Mouse (Mus musculus) limb, embryonic 11.5 days (tissue): ENCODE measurements around the gene 4930435E12Rik. TPM values are rescaled to one million over a fixed set of nuclear protein-coding genes. Genes with fewer than 3 reads are reported as not detected.

Source experiments
- ATAC-seq: fragments of 200-750 bp; cut with Nextera tagmentation; 2 replicates; pipeline ENCODE4 v1.8.0; 2017; ENCODE audit warnings: low read depth; ENCODE audit not compliant: insufficient number of reproducible peaks, low FRiP score, low TSS enrichment
- DNase-seq: peaks from one replicate; pipeline ENCODE4 v3.0.0-alpha.2; 2015; ENCODE audit warnings: low spot score
- H3K27ac ChIP-seq: fragments of 300-500 bp; sonication (generic); replicated peaks from 2 replicates; pipeline ENCODE4 v1.5.1; 2014; ENCODE audit warnings: low read depth, mild to moderate bottlenecking, low read length
- H3K27me3 ChIP-seq: fragments of 300-500 bp; sonication (generic); 2 replicates; pipeline ENCODE4 v1.6.1; 2014; ENCODE audit warnings: mild to moderate bottlenecking, low read length, mixed read lengths; ENCODE audit not compliant: control insufficient read depth, insufficient read depth
- H3K36me3 ChIP-seq: fragments of 300-500 bp; sonication (generic); 2 replicates; pipeline ENCODE4 v1.6.1; 2014; ENCODE audit warnings: mild to moderate bottlenecking, low read length, moderate library complexity, mixed read lengths; ENCODE audit not compliant: control insufficient read depth, insufficient read depth
- H3K4me1 ChIP-seq: fragments of 300-500 bp; sonication (generic); 2 replicates; pipeline ENCODE4 v1.6.1; 2014; ENCODE audit warnings: low read length, mixed read lengths; ENCODE audit not compliant: control insufficient read depth, insufficient read depth
- H3K4me2 ChIP-seq: fragments of 300-500 bp; sonication (generic); 2 replicates; pipeline ENCODE4 v1.6.1; 2014; ENCODE audit warnings: low read depth, mild to moderate bottlenecking, moderate library complexity; ENCODE audit not compliant: severe bottlenecking
- H3K4me3 ChIP-seq: fragments of 300-500 bp; sonication (generic); 2 replicates; pipeline ENCODE4 v1.5.1; 2014; ENCODE audit warnings: low read depth, low read length
- H3K9ac ChIP-seq: fragments of 300-500 bp; sonication (generic); 2 replicates; pipeline ENCODE4 v1.6.1; 2014; ENCODE audit warnings: mild to moderate bottlenecking, low read length
- H3K9me3 ChIP-seq: fragments of 300-500 bp; sonication (generic); 2 replicates; pipeline ENCODE4 v1.6.1; 2016; ENCODE audit warnings: low read length; ENCODE audit not compliant: control insufficient read depth
- WGBS: fragments of 180-500 bp; shearing (Covaris S2); extraction: QIAGEN DNeasy Blood & Tissue Kit; methylation state at CpG from one replicate; pipeline ENCODE4 v1.1.7; 2014; 5-methylcytosine and 5-hydroxymethylcytosine counted together
- polyA plus RNA-seq: library from polyadenylated mRNA; unstranded; fragments of >200 nt; fragmentation: Nextera tagmentation; extraction: Ambion mirVana; gene quantifications from 2 replicates; pipeline ENCODE4 v1.2.1, GENCODE M21; 2014

The 4930435E12Rik gene
- polyA plus RNA-seq, 1 experiment from 2014 or later, result not detected

DNA sequence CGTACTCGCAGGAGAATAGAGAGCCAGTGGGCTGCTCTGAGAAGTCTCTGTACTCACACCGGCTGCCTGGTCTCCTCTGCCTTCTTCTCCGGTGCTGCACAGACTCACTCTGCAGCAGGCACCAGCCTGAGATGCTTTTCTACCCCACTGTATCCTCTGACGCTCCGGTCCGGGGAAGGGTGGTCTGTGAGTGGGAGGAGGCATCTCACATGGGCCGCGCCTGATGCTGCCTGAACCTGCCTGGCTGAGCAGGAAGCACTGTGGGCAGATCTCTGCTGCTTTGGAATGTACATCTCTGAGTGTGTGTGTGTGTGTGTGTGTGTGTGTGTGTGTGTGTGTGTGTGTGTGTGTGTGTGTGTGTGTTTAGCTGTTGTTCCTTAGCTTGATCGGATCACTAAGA, 28.5 kb downstream of the 4930435E12Rik start, which contains the start of gene Upk1b:
Gene Upk1b (minus strand): TSS at position 238 of the 400 bp plus-strand sequence.
- no peak for ATAC-seq
- peak; percentile 38 for DNase-seq
- no peaks in the 10 kb centered on the region for H3K9me3 ChIP-seq
- 0 out of 2 replicates have a peak, but pooled peaks cover 2% of the 10 kb centered on the region for H3K4me1 ChIP-seq
- H3K4me2 ChIP-seq, result no peak within 1 kb of the TSS
- 45% methylated on average over 10 of the region's 10 CpGs for WGBS
- H3K36me3 ChIP-seq, result no peaks in the 10 kb centered on the region
- H3K27ac ChIP-seq, result no peak within 1 kb of the TSS
- no peak within 1 kb of the TSS for H3K9ac ChIP-seq
- H3K27me3 ChIP-seq, result no peaks in the 10 kb centered on the region
- no peak within 1 kb of the TSS for H3K4me3 ChIP-seq

DNA sequence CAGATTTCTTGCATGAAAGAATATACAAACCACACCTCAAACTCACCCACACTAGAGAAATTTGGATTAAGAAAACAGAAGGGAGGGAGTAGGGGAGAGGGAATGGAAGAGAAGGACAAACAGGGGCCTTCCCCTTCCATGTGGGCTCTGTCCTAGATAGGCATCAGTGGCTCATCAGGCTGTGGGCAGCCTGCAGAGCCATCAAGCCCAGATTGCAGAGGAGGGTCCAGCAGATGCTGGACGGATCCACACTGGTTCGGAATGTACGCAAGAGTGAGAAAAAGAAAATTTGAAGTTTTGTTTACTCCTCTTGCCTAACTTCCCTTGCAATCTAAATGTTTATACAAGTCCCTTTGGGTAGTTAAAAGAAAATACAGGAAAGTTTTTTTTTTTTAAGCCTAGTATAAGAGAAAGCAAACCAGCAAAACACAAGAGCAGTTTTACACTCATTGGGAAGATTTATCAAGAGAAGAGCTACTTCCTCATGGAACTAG, 29.5 kb downstream of the 4930435E12Rik start:
- no peak overlapping the region for H3K4me2 ChIP-seq
- ATAC-seq, result no peak
- no peak for DNase-seq
- WGBS, result 76% methylated on average over 3 of the region's 3 CpGs
- H3K9ac ChIP-seq, result no peak overlapping the region
- H3K36me3 ChIP-seq, result no peaks in the 10 kb centered on the region
- no peaks in the 10 kb centered on the region for H3K9me3 ChIP-seq
- H3K27me3 ChIP-seq, result no peaks in the 10 kb centered on the region
- no peak overlapping the region for H3K27ac ChIP-seq
- H3K4me1 ChIP-seq, result 0 out of 2 replicates have a peak, but pooled peaks cover 2% of the 10 kb centered on the region
- no peak overlapping the region for H3K4me3 ChIP-seq

DNA sequence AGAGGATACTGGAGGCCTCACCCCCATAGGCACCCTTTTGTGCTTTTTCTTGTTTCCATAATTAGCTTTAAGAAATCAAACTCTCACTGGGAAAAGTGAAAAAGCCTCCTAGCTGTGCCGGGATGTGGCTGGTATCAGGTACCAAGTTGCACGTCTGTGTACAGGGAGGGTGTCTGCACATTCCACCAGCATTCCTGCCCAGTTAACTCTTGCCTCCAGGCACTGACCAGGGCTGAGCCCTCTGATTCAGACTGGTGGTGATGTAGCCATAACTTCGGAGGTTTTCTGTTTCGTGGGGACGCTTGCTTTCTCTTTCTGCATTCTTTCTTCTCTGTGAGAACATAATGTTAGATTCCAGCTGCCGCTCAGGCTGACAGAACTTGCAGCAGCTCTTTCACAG, 35.4 kb downstream of the 4930435E12Rik start:
- DNase-seq, result no peak

DNA sequence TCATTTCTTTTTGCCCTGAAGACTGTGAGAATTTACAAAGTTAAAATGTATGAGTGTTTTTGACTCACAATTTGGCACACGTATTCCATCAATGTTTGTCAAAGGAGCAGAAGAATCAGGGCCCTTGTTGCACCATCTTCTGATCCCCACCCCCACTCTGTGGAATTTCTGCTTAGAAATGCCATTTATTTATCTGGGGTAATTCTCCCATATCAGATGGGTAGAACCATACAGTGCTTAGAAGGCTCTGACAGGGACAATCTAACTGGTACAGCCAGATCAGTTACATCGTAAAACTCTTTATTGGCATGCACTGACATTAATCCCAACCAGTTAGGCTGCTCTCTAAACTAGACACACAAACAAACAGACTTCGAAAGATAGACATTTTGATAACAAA, 38.6 kb downstream of the 4930435E12Rik start:
- H3K9me3 ChIP-seq, result no peaks in the 10 kb centered on the region
- no peak overlapping the region for H3K4me2 ChIP-seq
- ATAC-seq (no peak), DNase-seq (no peak)
- H3K4me3 ChIP-seq, result no peak overlapping the region
- H3K27me3 ChIP-seq, result no peaks in the 10 kb centered on the region
- WGBS, result 91% methylated on average over 3 of the region's 3 CpGs
- no peaks in the 10 kb centered on the region for H3K36me3 ChIP-seq
- no peak overlapping the region for H3K27ac ChIP-seq
- no peaks in the 10 kb centered on the region for H3K4me1 ChIP-seq
- H3K9ac ChIP-seq, result no peak overlapping the region

More for the DNA sequence above, 35.4 kb downstream of the 4930435E12Rik start:
- ATAC-seq, result no peak
- no peak overlapping the region for H3K9ac ChIP-seq
- no peak overlapping the region for H3K4me2 ChIP-seq
- H3K36me3 ChIP-seq, result no peaks in the 10 kb centered on the region
- no peak overlapping the region for H3K27ac ChIP-seq
- H3K9me3 ChIP-seq, result no peaks in the 10 kb centered on the region
- no peak overlapping the region for H3K4me3 ChIP-seq
- H3K27me3 ChIP-seq, result no peaks in the 10 kb centered on the region
- 68% methylated on average over 6 of the region's 6 CpGs for WGBS
- no peaks in the 10 kb centered on the region for H3K4me1 ChIP-seq

DNA sequence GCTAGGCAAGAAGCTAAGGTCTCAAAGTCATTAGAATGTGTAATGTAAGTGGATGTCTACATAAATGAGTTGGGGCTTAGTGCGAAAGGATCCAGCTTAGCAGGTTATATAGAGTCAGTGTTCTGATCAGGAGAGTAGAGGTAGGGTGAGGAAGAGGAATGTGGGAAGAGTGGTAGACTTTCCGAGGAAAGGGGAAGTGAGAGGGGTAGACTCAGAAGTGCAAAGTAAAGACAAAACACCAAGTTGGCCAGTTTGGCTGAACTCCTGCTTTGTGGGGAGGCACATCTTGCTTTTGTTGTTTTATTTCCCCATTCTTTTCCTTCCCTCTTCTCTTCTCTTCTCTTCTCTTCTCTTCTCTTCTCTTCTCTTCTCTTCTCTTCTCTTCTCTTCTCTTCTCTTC, 39.5 kb downstream of the 4930435E12Rik start:
- Histone ChIP-seq H3K4me2 (no peak overlapping the region), H3K9me3 (no peaks in the 10 kb centered on the region), H3K27me3 (no peaks in the 10 kb centered on the region), H3K4me1 (no peaks in the 10 kb centered on the region), H3K27ac (no peak overlapping the region), H3K36me3 (no peaks in the 10 kb centered on the region), H3K9ac (no peak overlapping the region), H3K4me3 (no peak overlapping the region)
- no peak for DNase-seq
- 88% methylated on average over 2 of the region's 2 CpGs for WGBS
- ATAC-seq, result no peak

DNA sequence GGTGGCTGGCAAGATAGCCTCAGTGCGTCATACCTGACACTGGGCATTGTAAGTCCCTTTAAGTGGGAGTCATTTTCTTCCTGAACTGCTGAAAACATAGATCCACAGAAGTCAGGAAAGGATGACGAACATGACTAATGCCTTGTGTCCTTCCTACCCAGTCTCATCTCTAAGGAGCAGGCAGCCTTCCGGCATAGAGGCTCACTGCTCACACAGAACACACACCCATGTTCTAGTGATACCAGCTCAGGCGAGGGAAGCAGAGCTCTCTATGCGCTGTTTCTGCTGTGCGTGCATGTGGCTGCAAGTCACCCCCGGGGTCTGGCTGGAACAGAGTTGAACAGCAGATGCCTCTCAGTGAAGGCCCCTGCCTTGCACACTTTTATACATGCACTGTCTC, 43.2 kb downstream of the 4930435E12Rik start:
- WGBS, result 95% methylated on average over 7 of the region's 7 CpGs
- no peak overlapping the region for H3K9ac ChIP-seq
- no peaks in the 10 kb centered on the region for H3K36me3 ChIP-seq
- no peak overlapping the region for H3K4me3 ChIP-seq
- DNase-seq, result no peak
- H3K27ac ChIP-seq, result no peak overlapping the region
- ATAC-seq, result no peak
- no peak overlapping the region for H3K4me2 ChIP-seq
- H3K27me3 ChIP-seq, result no peaks in the 10 kb centered on the region
- H3K9me3 ChIP-seq, result no peaks in the 10 kb centered on the region
- H3K4me1 ChIP-seq, result no peaks in the 10 kb centered on the region

DNA sequence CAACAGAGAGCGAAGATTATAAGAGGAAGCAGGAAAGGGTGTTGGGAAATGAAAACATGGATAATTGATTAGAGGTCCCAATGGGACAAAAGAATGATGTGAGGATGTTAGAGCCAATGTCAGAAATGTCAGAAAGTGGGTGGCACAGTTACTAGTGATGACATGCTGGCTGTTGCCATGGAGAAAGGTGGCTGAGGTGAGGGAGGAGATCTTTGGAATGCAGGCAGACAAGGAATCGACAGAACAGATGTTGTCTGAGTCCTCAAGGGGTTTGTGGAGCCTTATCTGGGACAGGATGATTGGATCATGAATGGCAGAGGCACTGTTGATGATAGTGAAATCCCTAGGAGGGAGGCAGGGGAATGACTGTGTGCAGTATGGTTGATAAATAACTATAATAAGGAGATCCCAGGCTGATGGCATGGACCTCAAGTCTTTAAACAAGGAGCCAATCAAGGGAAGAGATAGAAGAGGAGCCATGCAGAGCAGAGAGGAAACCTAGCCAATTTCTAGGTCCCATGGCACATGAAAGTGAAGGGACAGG, 46.0 kb downstream of the 4930435E12Rik start:
- no peak overlapping the region for H3K4me2 ChIP-seq
- H3K27ac ChIP-seq, result no peak overlapping the region
- WGBS, result 61% methylated on average over 2 of the region's 2 CpGs
- no peak overlapping the region for H3K9ac ChIP-seq
- ATAC-seq (no peak), DNase-seq (no peak)
- no peaks in the 10 kb centered on the region for H3K9me3 ChIP-seq
- H3K36me3 ChIP-seq, result no peaks in the 10 kb centered on the region
- H3K4me1 ChIP-seq, result no peaks in the 10 kb centered on the region
- H3K27me3 ChIP-seq, result no peaks in the 10 kb centered on the region
- H3K4me3 ChIP-seq, result no peak overlapping the region

DNA sequence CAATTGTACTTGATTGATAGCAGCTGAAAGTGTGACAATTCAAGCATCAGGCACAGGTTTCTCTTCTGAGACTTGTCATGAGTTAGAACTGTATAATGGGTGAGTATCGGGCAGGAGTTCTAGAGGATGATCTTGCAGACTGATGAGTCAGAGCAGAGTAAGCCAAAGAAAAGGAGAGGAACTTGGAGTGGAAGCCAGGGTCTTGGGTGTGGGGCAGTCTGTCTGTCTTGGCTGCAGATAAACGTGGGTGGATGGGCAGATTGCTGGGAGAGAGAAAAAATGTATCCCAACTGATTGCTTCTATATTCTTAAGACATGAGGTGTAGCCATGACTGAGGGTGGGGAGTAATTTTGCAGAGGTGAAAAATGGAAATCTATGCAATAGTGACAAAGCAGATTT, 46.6 kb downstream of the 4930435E12Rik start:
- H3K4me1 ChIP-seq, result no peaks in the 10 kb centered on the region
- no peak for ATAC-seq
- H3K27me3 ChIP-seq, result no peaks in the 10 kb centered on the region
- no peak overlapping the region for H3K4me2 ChIP-seq
- H3K9ac ChIP-seq, result no peak overlapping the region
- no peaks in the 10 kb centered on the region for H3K36me3 ChIP-seq
- WGBS, result 73% methylated on average over 2 of the region's 2 CpGs
- H3K4me3 ChIP-seq, result no peak overlapping the region
- H3K27ac ChIP-seq, result no peak overlapping the region
- no peaks in the 10 kb centered on the region for H3K9me3 ChIP-seq
- no peak for DNase-seq
